Mouse (Mus musculus) testis, adult 2 months (tissue): ENCODE results near the gene Vegfb. TPM values are rescaled to one million over a fixed set of nuclear protein-coding genes. Genes with fewer than 3 reads are reported as not detected.

ENCODE experiments used
- H3K27ac ChIP-seq: fragments of 200-500 bp; 2 replicates; pipeline ENCODE4 v1.5.1; 2012; ENCODE audit warnings: low read depth, low read length; ENCODE audit not compliant: control insufficient read depth, insufficient read depth
- H3K27me3 ChIP-seq: fragments of 200-500 bp; 2 replicates; pipeline ENCODE4 v1.6.1; 2012; ENCODE audit warnings: mild to moderate bottlenecking, low read length, moderate library complexity; ENCODE audit not compliant: control insufficient read depth, insufficient read depth
- H3K36me3 ChIP-seq: fragments of 200-500 bp; 2 replicates; pipeline ENCODE4 v1.6.1; 2012; ENCODE audit warnings: mild to moderate bottlenecking, low read length; ENCODE audit not compliant: control insufficient read depth, insufficient read depth
- H3K4me1 ChIP-seq: fragments of 200-500 bp; 2 replicates; pipeline ENCODE4 v1.6.1; 2012; ENCODE audit warnings: low read length; ENCODE audit not compliant: control insufficient read depth, insufficient read depth
- H3K4me3 ChIP-seq: fragments of 200-500 bp; 2 replicates; pipeline ENCODE4 v1.5.1; 2012; ENCODE audit warnings: low read depth, mild to moderate bottlenecking, low read length, moderate library complexity, mixed read lengths; ENCODE audit not compliant: control insufficient read depth
- CTCF ChIP-seq: fragments of 200-500 bp; IDR thresholded peaks from 2 replicates; pipeline ENCODE4 v1.5.1; 2012; ENCODE audit warnings: low read depth, mild to moderate bottlenecking, inconsistent platforms, low read length, moderate library complexity; ENCODE audit not compliant: control insufficient read depth, insufficient read depth, insufficient replicate concordance
- POLR2A ChIP-seq: fragments of 200-500 bp; IDR thresholded peaks from 2 replicates; pipeline ENCODE4 v1.6.1; 2012; ENCODE audit warnings: low read depth, mild to moderate bottlenecking, inconsistent platforms, low read length, moderate library complexity; ENCODE audit not compliant: control insufficient read depth
- polyA plus RNA-seq: library from polyadenylated mRNA; depleted of rRNA; stranded (reverse); fragments of >200 nt; gene quantifications from 2 replicates; pipeline ENCODE4 v1.2.3, GENCODE M21; 2012

Vegfb gene
- polyA plus RNA-seq, 1 experiment = 7.5 TPM

- Histone ChIP-seq H3K4me3 (peak overlapping the region; percentile 87), H3K27ac (peak overlapping the region; percentile 79), H3K27me3 (no peaks in the 10 kb centered on the region), H3K4me1 (peaks cover 18% of the 10 kb centered on the region), H3K36me3 (no peaks in the 10 kb centered on the region; the same call in 1 of the 2 replicates)
- no peak for TF ChIP-seq CTCF
- TF ChIP-seq POLR2A = peak; percentile 50
These were observed 36.0 kb downstream of the Vegfb start for GRCm38 (mm10) chr19:6951381-6951968.

GRCm38 (mm10) chr19:6950613-6951153 is 36.8 kb downstream of the Vegfb start:
- H3K4me3 ChIP-seq = peak overlapping the region; percentile 87
- H3K36me3 ChIP-seq = no peaks in the 10 kb centered on the region; the same call in 1 of the 2 replicates
- H3K4me1 ChIP-seq = peaks cover 18% of the 10 kb centered on the region
- peak; percentile 37; the same call in 1 of the 2 replicates for TF ChIP-seq POLR2A
- TF ChIP-seq CTCF = no peak
- peak overlapping the region; percentile 79 for H3K27ac ChIP-seq
- no peaks in the 10 kb centered on the region for H3K27me3 ChIP-seq

DNA sequence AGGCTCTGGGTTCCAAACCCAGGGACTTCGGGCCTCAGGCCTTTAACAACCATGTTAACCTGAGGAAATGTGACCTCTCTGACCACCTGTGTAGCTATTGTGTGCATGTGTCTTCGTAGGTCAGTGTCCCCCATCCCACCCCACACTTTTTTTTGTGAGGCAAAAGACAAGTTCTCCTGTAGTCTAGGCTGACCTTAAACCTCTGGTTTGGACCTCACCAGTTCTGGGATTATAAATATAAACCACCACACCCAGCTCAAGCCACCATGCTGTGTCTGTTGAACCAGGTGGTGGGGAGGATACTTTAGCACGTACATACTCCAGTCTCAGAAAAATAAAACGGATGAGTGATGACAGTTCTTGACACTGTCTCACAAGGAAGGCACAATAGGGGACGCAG is 37.5 kb downstream of the Vegfb start:
- Histone ChIP-seq H3K27ac (no peak overlapping the region), H3K36me3 (no peaks in the 10 kb centered on the region), H3K4me1 (peaks cover 18% of the 10 kb centered on the region), H3K27me3 (no peaks in the 10 kb centered on the region), H3K4me3 (no peak overlapping the region)
- TF ChIP-seq POLR2A (no peak), CTCF (no peak)

GRCm38 (mm10) chr19:6949532-6949931 is 37.9 kb downstream of the Vegfb start:
- TF ChIP-seq CTCF (no peak), POLR2A (no peak)
- Histone ChIP-seq H3K27ac (no peak overlapping the region), H3K27me3 (no peaks in the 10 kb centered on the region), H3K4me3 (no peak overlapping the region), H3K4me1 (peaks cover 18% of the 10 kb centered on the region), H3K36me3 (no peaks in the 10 kb centered on the region)

GRCm38 (mm10) chr19:6948186-6948585 is 39.3 kb downstream of the Vegfb start:
- Histone ChIP-seq H3K27me3 (no peaks in the 10 kb centered on the region), H3K36me3 (no peaks in the 10 kb centered on the region), H3K27ac (no peak overlapping the region), H3K4me3 (no peak overlapping the region), H3K4me1 (peaks cover 20% of the 10 kb centered on the region)
- TF ChIP-seq CTCF (no peak), POLR2A (no peak)

DNA sequence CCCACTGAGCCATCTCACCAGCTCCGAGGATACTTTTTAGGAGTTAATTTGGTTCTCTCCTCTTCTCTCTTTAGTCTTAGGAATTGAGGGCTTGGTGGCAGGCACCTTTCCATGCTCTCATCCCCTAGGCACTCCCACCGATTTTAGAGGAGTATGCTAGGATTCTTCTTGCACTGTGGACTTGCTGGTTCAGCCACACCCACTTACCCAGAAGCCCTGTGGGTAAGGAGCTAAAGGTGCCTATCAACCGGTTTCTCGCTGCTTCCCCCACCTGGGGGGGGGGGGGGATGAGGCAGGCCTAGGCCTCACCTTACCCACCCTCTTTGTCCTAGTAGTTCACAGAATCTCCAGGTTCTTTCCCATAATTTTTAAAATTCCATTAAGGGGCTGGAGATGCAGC is 39.7 kb downstream of the Vegfb start:
- no peak overlapping the region for H3K27ac ChIP-seq
- H3K36me3 ChIP-seq = no peaks in the 10 kb centered on the region
- peaks cover 20% of the 10 kb centered on the region for H3K4me1 ChIP-seq
- no peaks in the 10 kb centered on the region for H3K27me3 ChIP-seq
- no peak overlapping the region for H3K4me3 ChIP-seq
- no peak for TF ChIP-seq CTCF
- TF ChIP-seq POLR2A = no peak

- Histone ChIP-seq H3K27me3 (no peaks in the 10 kb centered on the region), H3K36me3 (no peaks in the 10 kb centered on the region), H3K27ac (no peak overlapping the region), H3K4me1 (peaks cover 13% of the 10 kb centered on the region), H3K4me3 (no peak overlapping the region)
- TF ChIP-seq POLR2A = no peak
- no peak for TF ChIP-seq CTCF
These were observed 43.7 kb downstream of the Vegfb start for GRCm38 (mm10) chr19:6943709-6944108.
